Mouse (Mus musculus) E14TG2a.4 (cell line): ENCODE data around the gene Susd3.
A peak's percentile ranks its signal among the peaks of the same experiment; 100 is the strongest.

Experiments used
- H3K27me3 ChIP-seq: 2 replicates; pipeline ENCODE4 v1.6.1; 2014; ENCODE audit warnings: low read length, control low read depth; ENCODE audit not compliant: insufficient read depth
- H3K36me3 ChIP-seq: 2 replicates; pipeline ENCODE4 v1.6.1; 2014; ENCODE audit warnings: low read length, control low read depth; ENCODE audit not compliant: insufficient read depth
- H3K4me1 ChIP-seq: replicated peaks from 2 replicates; pipeline ENCODE4 v1.6.1; 2014; ENCODE audit warnings: low read depth, low read length, control low read depth
- H3K4me3 ChIP-seq: replicated peaks from 2 replicates; pipeline ENCODE4 v1.5.1; 2014; ENCODE audit warnings: mild to moderate bottlenecking, low read length
- H3K9me3 ChIP-seq: 2 replicates; pipeline ENCODE4 v1.6.1; 2014; ENCODE audit warnings: low read length, control low read depth
- CTCF ChIP-seq: conservative IDR thresholded peaks from 2 replicates; pipeline ENCODE4 v1.5.1; 2014; ENCODE audit warnings: low read length
- NANOG ChIP-seq: IDR thresholded peaks from 2 replicates; pipeline ENCODE4 v1.6.1; 2014; ENCODE audit warnings: borderline replicate concordance, low read length, mixed read lengths
- POU5F1 ChIP-seq: IDR thresholded peaks from 2 replicates; pipeline ENCODE4 v1.6.1; 2014; ENCODE audit warnings: low read length, borderline replicate concordance

The Susd3 gene

DNA sequence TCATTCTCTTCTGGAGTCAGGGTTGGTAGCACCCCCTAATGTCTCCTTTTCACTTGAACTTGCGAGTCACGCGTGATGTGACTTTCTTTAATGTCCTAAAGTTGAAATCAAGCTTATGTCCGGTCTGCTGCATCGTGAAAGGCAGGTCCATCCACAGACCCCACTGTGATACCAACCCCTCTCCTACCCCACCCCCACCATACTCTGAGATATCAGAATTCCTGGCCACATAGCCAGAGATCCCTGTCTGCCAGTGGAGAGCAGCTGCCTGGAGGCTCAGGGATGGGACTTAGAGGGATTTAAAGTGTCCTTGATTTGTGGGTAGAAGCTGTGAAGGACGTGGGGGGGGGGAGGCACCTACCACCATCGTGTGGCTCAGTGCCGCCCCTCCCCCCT is at the start of gene Susd3:
TSS of gene Susd3 (minus strand) at position 240 of the 396 bp plus-strand sequence.
- Histone ChIP-seq H3K9me3 (no peaks in the 10 kb centered on the region), H3K27me3 (peaks cover 78% of the 10 kb centered on the region), H3K36me3 (no peaks in the 10 kb centered on the region), H3K4me1 (peaks cover 22% of the 10 kb centered on the region), H3K4me3 (peak within 1 kb of the TSS; percentile 82)
- TF ChIP-seq POU5F1: no peak

DNA sequence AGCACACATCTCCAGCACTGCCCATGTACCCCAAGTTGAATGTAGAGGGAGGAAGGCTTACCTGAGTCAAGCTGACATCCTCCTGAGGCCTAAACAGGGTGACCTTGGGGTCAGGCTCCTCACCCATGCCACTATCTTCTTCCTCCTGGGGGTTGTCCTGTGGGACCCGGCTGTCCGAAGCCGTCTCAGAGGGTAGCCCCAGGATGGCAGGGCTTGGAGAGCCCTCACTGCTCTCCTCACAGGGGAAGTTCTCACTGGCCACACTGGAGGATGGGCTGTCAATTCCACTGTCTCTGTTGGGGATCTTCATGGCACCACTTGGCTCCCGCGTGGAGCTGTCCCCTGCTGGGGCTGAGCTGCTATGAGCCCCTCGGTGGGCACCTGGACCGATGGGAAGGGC is 47.8 kb upstream of the Susd3 start:
- TF ChIP-seq NANOG: no peak
- no peak for TF ChIP-seq CTCF
- no peak for TF ChIP-seq POU5F1
- Histone ChIP-seq H3K4me3 (no peak overlapping the region), H3K36me3 (no peaks in the 10 kb centered on the region), H3K9me3 (no peaks in the 10 kb centered on the region), H3K4me1 (no peaks in the 10 kb centered on the region), H3K27me3 (no peaks in the 10 kb centered on the region)

- H3K36me3 ChIP-seq: no peaks in the 10 kb centered on the region
- H3K4me1 ChIP-seq: no peaks in the 10 kb centered on the region
- TF ChIP-seq NANOG (no peak), CTCF (no peak), POU5F1 (no peak)
- H3K4me3 ChIP-seq: no peak overlapping the region
- no peaks in the 10 kb centered on the region for H3K9me3 ChIP-seq
- no peaks in the 10 kb centered on the region for H3K27me3 ChIP-seq
Observed at GRCm38 (mm10) chr13:49294108-49294507, 45.6 kb upstream of the Susd3 start.

- H3K9me3 ChIP-seq: no peaks in the 10 kb centered on the region
- no peaks in the 10 kb centered on the region for H3K36me3 ChIP-seq
- H3K27me3 ChIP-seq: no peaks in the 10 kb centered on the region
- no peaks in the 10 kb centered on the region for H3K4me1 ChIP-seq
- TF ChIP-seq POU5F1 (no peak), CTCF (no peak), NANOG (no peak)
- no peak overlapping the region for H3K4me3 ChIP-seq
Observed at GRCm38 (mm10) chr13:49291949-49292348, 43.4 kb upstream of the Susd3 start.

- no peak overlapping the region for H3K4me3 ChIP-seq
- H3K4me1 ChIP-seq: no peaks in the 10 kb centered on the region
- H3K9me3 ChIP-seq: 0 out of 2 replicates have a peak, but pooled peaks cover under 1% of the 10 kb centered on the region
- TF ChIP-seq POU5F1: no peak
- no peak for TF ChIP-seq NANOG
- TF ChIP-seq CTCF: peak; percentile 96
- no peaks in the 10 kb centered on the region for H3K36me3 ChIP-seq
- no peaks in the 10 kb centered on the region for H3K27me3 ChIP-seq
Observed at GRCm38 (mm10) chr13:49291398-49291797, 42.9 kb upstream of the Susd3 start.

- TF ChIP-seq NANOG: no peak
- TF ChIP-seq POU5F1: no peak
- TF ChIP-seq CTCF: no peak
- Histone ChIP-seq H3K36me3 (no peaks in the 10 kb centered on the region), H3K9me3 (0 out of 2 replicates have a peak, but pooled peaks cover 6% of the 10 kb centered on the region), H3K27me3 (no peaks in the 10 kb centered on the region), H3K4me1 (no peaks in the 10 kb centered on the region), H3K4me3 (no peak overlapping the region)
Observed at GRCm38 (mm10) chr13:49287224-49287623, 38.7 kb upstream of the Susd3 start.

- TF ChIP-seq NANOG: no peak
- no peak for TF ChIP-seq CTCF
- no peak for TF ChIP-seq POU5F1
- H3K4me1 ChIP-seq: no peaks in the 10 kb centered on the region
- no peaks in the 10 kb centered on the region for H3K36me3 ChIP-seq
- 0 out of 2 replicates have a peak, but pooled peaks cover 6% of the 10 kb centered on the region for H3K9me3 ChIP-seq
- H3K27me3 ChIP-seq: no peaks in the 10 kb centered on the region
- H3K4me3 ChIP-seq: no peak overlapping the region
Observed at GRCm38 (mm10) chr13:49286750-49287149, 38.2 kb upstream of the Susd3 start.

- TF ChIP-seq POU5F1 (no peak), NANOG (no peak), CTCF (no peak)
- Histone ChIP-seq H3K4me3 (no peak overlapping the region), H3K27me3 (peaks cover 3% of the 10 kb centered on the region), H3K36me3 (no peaks in the 10 kb centered on the region), H3K9me3 (peaks cover 12% of the 10 kb centered on the region), H3K4me1 (no peaks in the 10 kb centered on the region)
Observed at GRCm38 (mm10) chr13:49283686-49284085, 35.2 kb upstream of the Susd3 start.

DNA sequence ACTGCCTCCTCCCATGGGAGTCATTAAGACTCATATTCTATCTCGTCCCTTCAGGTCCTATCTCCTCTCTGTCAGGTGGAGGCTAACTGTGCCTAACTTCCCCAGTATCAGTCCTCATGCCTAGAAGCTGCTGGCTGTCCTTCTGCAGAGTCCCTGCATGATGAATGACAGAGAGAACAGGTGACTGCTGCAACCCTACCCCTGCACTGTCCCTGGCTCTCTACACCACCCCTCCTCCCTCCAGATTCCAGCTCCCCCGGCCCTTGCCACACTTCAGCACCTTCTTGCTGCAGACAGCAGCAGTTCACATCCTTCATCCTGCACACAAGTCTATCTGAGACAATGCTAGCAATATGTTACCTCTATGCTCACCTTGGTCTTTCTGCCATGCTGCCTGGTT is 33.7 kb upstream of the Susd3 start:
- no peaks in the 10 kb centered on the region for H3K4me1 ChIP-seq
- TF ChIP-seq POU5F1 (no peak), NANOG (no peak), CTCF (no peak)

More for the DNA sequence above, 33.7 kb upstream of the Susd3 start:
- H3K27me3 ChIP-seq: peaks cover 3% of the 10 kb centered on the region
- no peaks in the 10 kb centered on the region for H3K36me3 ChIP-seq
- H3K9me3 ChIP-seq: peaks cover 12% of the 10 kb centered on the region
- no peak overlapping the region for H3K4me3 ChIP-seq
